Comparison of ENCODE assay signal across 8 mouse cellular contexts in genomic region chr9:62812216-62813049, GRCm38 (mm10). TPM values are rescaled to one million over a fixed set of nuclear protein-coding genes. Genes with fewer than 3 reads are reported as not detected.
DNase-seq lines count a peak whose midpoint lies in the region; ATAC-seq lines count a peak whose summit lies in the region.

No protein-coding gene starts in this region.

- H3K4me1 ChIP-seq in neural tube, embryonic 11.5 days (ENCODE audit: control insufficient read depth, insufficient read depth, low read length): peaks cover 13% of the 10 kb centered on the region
- peaks cover 18% of the 10 kb centered on the region for H3K4me1 ChIP-seq in intestine, embryonic 14.5 days (replicated peaks; ENCODE audit: control insufficient read depth, insufficient read depth, low read length)
- peaks cover 43% of the 10 kb centered on the region for H3K4me1 ChIP-seq in neural tube, embryonic 13.5 days (replicated peaks)

- peak overlapping the region; percentile 87 for H3K4me2 ChIP-seq in neural tube, embryonic 11.5 days (ENCODE audit: low read depth)
- H3K4me2 ChIP-seq in intestine, embryonic 14.5 days (ENCODE audit: low read length): peak overlapping the region; percentile 95
- peak overlapping the region; percentile 89 for H3K4me2 ChIP-seq in neural tube, embryonic 13.5 days

- H3K27ac ChIP-seq in neural tube, embryonic 11.5 days (ENCODE audit: low read depth, low read length): peak overlapping the region; percentile 94
- peak overlapping the region; percentile 96 for H3K27ac ChIP-seq in intestine, embryonic 14.5 days (ENCODE audit: low read depth)
- H3K27ac ChIP-seq in neural tube, embryonic 13.5 days (replicated peaks): peak overlapping the region; percentile 97

- H3K4me3 ChIP-seq in neural tube, embryonic 11.5 days (ENCODE audit: low read depth, low read length): peak overlapping the region; percentile 80
- H3K4me3 ChIP-seq in intestine, embryonic 14.5 days (ENCODE audit: low read depth, low read length): peak overlapping the region; percentile 100
- H3K4me3 ChIP-seq in neural tube, embryonic 13.5 days: peak overlapping the region; percentile 75

- ATAC-seq in neural tube, embryonic 11.5 days (ENCODE audit: insufficient read depth, low FRiP score, low TSS enrichment): no peak
- peak; percentile 26; the same call in 1 of the 2 replicates for ATAC-seq in intestine, embryonic 14.5 days (replicated peaks; ENCODE audit: low FRiP score, low TSS enrichment, low read depth)
- peak; percentile 25; the same call in 1 of the 2 replicates for ATAC-seq in neural tube, embryonic 13.5 days (ENCODE audit: low read depth)

- H3K36me3 ChIP-seq in neural tube, embryonic 11.5 days (ENCODE audit: control insufficient read depth, insufficient read depth, low read length): no peaks in the 10 kb centered on the region
- no peaks in the 10 kb centered on the region for H3K36me3 ChIP-seq in intestine, embryonic 14.5 days (ENCODE audit: control insufficient read depth, insufficient read depth, low read length)
- H3K36me3 ChIP-seq in neural tube, embryonic 13.5 days: no peaks in the 10 kb centered on the region

- H3K9ac ChIP-seq in neural tube, embryonic 11.5 days (ENCODE audit: low read length): peak overlapping the region; percentile 94
- peak overlapping the region; percentile 90 for H3K9ac ChIP-seq in intestine, embryonic 14.5 days (ENCODE audit: low read length)
- H3K9ac ChIP-seq in neural tube, embryonic 13.5 days: peak overlapping the region; percentile 88

- 14% methylated on average over 14 of the region's 14 CpGs for WGBS in neural tube, embryonic 11.5 days
- WGBS in intestine, embryonic 14.5 days: 15% methylated on average over 14 of the region's 14 CpGs
- 14% methylated on average over 14 of the region's 14 CpGs for WGBS in neural tube, embryonic 13.5 days

- peak; percentile 47 for DNase-seq in cerebellum, adult 9-11 months
- DNase-seq in cerebellum, adult 11 months: no peak
- DNase-seq in neural tube, embryonic 11.5 days (ENCODE audit: low spot score): no peak
- no peak for DNase-seq in neural tube, embryonic 10.5 days (ENCODE audit: extremely low spot score, low spot score)
- DNase-seq in intestine, embryonic 14.5 days (ENCODE audit: low spot score): no peak
- no peak for DNase-seq in Muller cell, postnatal 12 days (ENCODE audit: inconsistent ontology term)
- DNase-seq in ovary, adult 18-20 months (ENCODE audit: low spot score): no peak

- no peaks in the 10 kb centered on the region for H3K9me3 ChIP-seq in neural tube, embryonic 11.5 days (ENCODE audit: control insufficient read depth, low read length)
- no peaks in the 10 kb centered on the region for H3K9me3 ChIP-seq in intestine, embryonic 14.5 days (ENCODE audit: control insufficient read depth, low read length)
- no peaks in the 10 kb centered on the region for H3K9me3 ChIP-seq in neural tube, embryonic 13.5 days

- H3K27me3 ChIP-seq in neural tube, embryonic 11.5 days (ENCODE audit: control insufficient read depth, insufficient read depth, low read length): no peaks in the 10 kb centered on the region
- H3K27me3 ChIP-seq in intestine, embryonic 14.5 days (replicated peaks; ENCODE audit: control insufficient read depth, insufficient read depth, low read length): no peaks in the 10 kb centered on the region
- no peaks in the 10 kb centered on the region for H3K27me3 ChIP-seq in neural tube, embryonic 13.5 days

RNA-seq across cellular contexts. Expression of gene Fem1b, which starts 0.7 kb away (rescaled TPM):
- polyA plus RNA-seq in neural tube, embryonic 11.5 days (2014; fragmentation: Nextera tagmentation; extraction: Ambion mirVana): 57.2 and 59.3 TPM in 2 replicates
- 32.3 and 33.2 TPM in 2 replicates for polyA plus RNA-seq in intestine, embryonic 14.5 days (2014; fragmentation: Nextera tagmentation; extraction: Ambion mirVana)
- polyA plus RNA-seq in neural tube, embryonic 13.5 days (2015; fragmentation: Nextera tagmentation; extraction: Ambion mirVana): 44.6 and 45.3 TPM in 2 replicates

RNA-seq across cellular contexts. Expression of gene Cln6, which starts 26.2 kb away (rescaled TPM):
- 10.2 and 10.4 TPM in 2 replicates for polyA plus RNA-seq in neural tube, embryonic 11.5 days (2014; fragmentation: Nextera tagmentation; extraction: Ambion mirVana)
- polyA plus RNA-seq in intestine, embryonic 14.5 days (2014; fragmentation: Nextera tagmentation; extraction: Ambion mirVana): 30.6 and 31.3 TPM in 2 replicates
- 4.8 and 6.8 TPM in 2 replicates for polyA plus RNA-seq in neural tube, embryonic 13.5 days (2015; fragmentation: Nextera tagmentation; extraction: Ambion mirVana)

RNA-seq across cellular contexts. Expression of gene Calml4, which starts 45.4 kb away (rescaled TPM):
- polyA plus RNA-seq in neural tube, embryonic 11.5 days (2014; fragmentation: Nextera tagmentation; extraction: Ambion mirVana): 1.4 and 1.8 TPM in 2 replicates
- polyA plus RNA-seq in intestine, embryonic 14.5 days (2014; fragmentation: Nextera tagmentation; extraction: Ambion mirVana): 101 and 106 TPM in 2 replicates
- polyA plus RNA-seq in neural tube, embryonic 13.5 days (2015; fragmentation: Nextera tagmentation; extraction: Ambion mirVana): 5.6 and 7.9 TPM in 2 replicates

Comparison
In these comparisons a context has a peak if more than half of its experiments do, and no peak if none do; other contexts are left out.
1. RNA of gene Calml4, which starts 45.4 kb away (polyA plus RNA-seq): 101 to 106 TPM in intestine, embryonic 14.5 days; 5.6 to 7.9 TPM in neural tube, embryonic 13.5 days and 1.4 to 1.8 TPM in neural tube, embryonic 11.5 days; every median in the first group is over 10 times any median in the second.
2. Peak in every context shown above with its lines, with median percentiles within 50 percentile points of each other: H3K27ac ChIP-seq, H3K4me2 ChIP-seq, H3K4me3 ChIP-seq and H3K9ac ChIP-seq.